Mouse (Mus musculus) intestine, embryonic 15.5 days (tissue): ENCODE measurements at regions not wholly inside any gene's neighbourhood (a gene's known extent, or its start where the extent isn't known, plus 50 kb on each side); places are given as distances from the start of the nearest gene placed in this dataset.

Source experiments
- ATAC-seq: fragments of 200-750 bp; cut with Nextera tagmentation; 2 replicates; pipeline ENCODE4 v1.8.0; 2017; ENCODE audit warnings: moderate TSS enrichment, moderate library complexity
- H3K27ac ChIP-seq: fragments of 300-500 bp; sonication (generic); 2 replicates; pipeline ENCODE4 v1.5.1; 2015; ENCODE audit warnings: mild to moderate bottlenecking, inconsistent platforms
- H3K27me3 ChIP-seq: fragments of 300-500 bp; sonication (generic); replicated peaks from 2 replicates; pipeline ENCODE4 v1.6.1; 2015; ENCODE audit warnings: inconsistent platforms
- H3K36me3 ChIP-seq: fragments of 300-500 bp; sonication (generic); 2 replicates; pipeline ENCODE4 v1.6.1; 2015; ENCODE audit warnings: inconsistent platforms
- H3K4me1 ChIP-seq: fragments of 300-500 bp; sonication (generic); replicated peaks from 2 replicates; pipeline ENCODE4 v1.6.1; 2015; ENCODE audit warnings: inconsistent platforms
- H3K4me2 ChIP-seq: fragments of 300-500 bp; sonication (generic); replicated peaks from 2 replicates; pipeline ENCODE4 v1.6.1; 2015; ENCODE audit warnings: mild to moderate bottlenecking, inconsistent platforms
- H3K4me3 ChIP-seq: fragments of 300-500 bp; sonication (generic); replicated peaks from 2 replicates; pipeline ENCODE4 v1.5.1; 2015; ENCODE audit warnings: inconsistent platforms
- H3K9ac ChIP-seq: fragments of 300-500 bp; sonication (generic); 2 replicates; pipeline ENCODE4 v1.6.1; 2015; ENCODE audit warnings: inconsistent platforms
- H3K9me3 ChIP-seq: fragments of 300-500 bp; sonication (generic); 2 replicates; pipeline ENCODE4 v1.6.1; 2016; ENCODE audit warnings: inconsistent platforms
- WGBS: fragments of 180-500 bp; shearing (Covaris S2); methylation state at CpG from one replicate; pipeline ENCODE4 v1.1.7; 2015; 5-methylcytosine and 5-hydroxymethylcytosine counted together

DNA sequence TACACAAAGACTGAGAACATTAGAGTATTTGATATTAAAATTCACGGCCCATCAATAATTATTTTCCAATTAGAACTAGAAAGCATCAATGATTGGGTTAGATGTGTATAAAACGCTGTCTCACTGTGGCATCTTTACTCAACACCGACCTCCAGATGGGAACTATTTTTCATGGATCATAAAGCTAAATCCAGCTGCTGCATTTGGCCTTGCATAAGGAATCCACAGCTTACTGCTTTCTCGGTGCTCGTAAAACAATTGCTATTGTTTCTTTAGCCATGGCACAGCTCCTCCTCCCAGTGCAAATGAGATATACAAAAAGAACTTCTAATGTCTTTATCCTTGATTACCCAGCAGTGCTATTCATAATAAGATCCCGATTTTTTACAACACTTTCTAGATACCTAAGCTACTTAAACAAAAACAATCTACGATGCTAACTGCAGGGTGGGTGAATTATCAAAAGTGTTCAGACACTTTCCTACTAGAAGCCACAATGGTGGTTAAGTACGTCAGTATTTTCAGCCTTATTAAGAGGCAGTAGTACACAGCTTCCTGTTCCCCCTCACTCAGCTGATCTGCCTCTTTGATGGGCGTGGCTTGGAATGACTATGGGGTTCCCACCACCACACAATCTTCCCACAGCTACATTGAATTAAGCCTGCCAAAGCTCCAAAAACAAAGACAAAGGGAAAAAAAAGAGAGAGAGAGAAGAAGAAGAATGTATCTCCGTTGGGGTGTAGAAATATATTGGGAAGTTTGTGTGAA is 134.4 kb upstream of the Zic4 start:
- Histone ChIP-seq H3K4me1 (no peaks in the 10 kb centered on the region), H3K36me3 (no peaks in the 10 kb centered on the region), H3K9me3 (no peaks in the 10 kb centered on the region), H3K27me3 (no peaks in the 10 kb centered on the region), H3K9ac (no peak overlapping the region), H3K4me3 (no peak overlapping the region), H3K4me2 (no peak overlapping the region), H3K27ac (no peak overlapping the region)
- no peak for ATAC-seq
- WGBS: 50% methylated on average over 10 of the region's 10 CpGs

DNA sequence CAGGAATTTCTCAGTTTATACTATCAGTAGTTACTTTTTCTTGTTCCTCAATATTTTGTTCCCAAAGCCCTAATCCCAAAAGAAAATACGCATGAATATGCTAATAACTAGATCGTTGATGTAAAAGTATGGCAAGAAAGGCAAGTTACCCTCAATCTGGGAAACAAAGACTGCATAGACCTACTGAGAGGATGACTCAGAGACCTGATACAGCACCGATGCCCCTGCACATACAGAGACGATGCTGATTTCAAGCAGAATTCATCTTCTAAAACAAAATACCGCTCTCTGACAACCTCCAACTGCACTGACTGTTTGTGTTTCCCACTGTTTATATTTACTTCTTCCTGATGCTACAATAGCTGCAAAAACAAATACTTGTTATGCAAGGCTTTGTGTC is 133.7 kb upstream of the Zic4 start:
- no peaks in the 10 kb centered on the region for H3K36me3 ChIP-seq
- H3K27me3 ChIP-seq: no peaks in the 10 kb centered on the region
- no peak overlapping the region for H3K9ac ChIP-seq
- H3K27ac ChIP-seq: no peak overlapping the region
- no peaks in the 10 kb centered on the region for H3K9me3 ChIP-seq
- WGBS: 68% methylated on average over 5 of the region's 5 CpGs
- H3K4me1 ChIP-seq: no peaks in the 10 kb centered on the region
- H3K4me3 ChIP-seq: no peak overlapping the region
- no peak overlapping the region for H3K4me2 ChIP-seq
- ATAC-seq: no peak

DNA sequence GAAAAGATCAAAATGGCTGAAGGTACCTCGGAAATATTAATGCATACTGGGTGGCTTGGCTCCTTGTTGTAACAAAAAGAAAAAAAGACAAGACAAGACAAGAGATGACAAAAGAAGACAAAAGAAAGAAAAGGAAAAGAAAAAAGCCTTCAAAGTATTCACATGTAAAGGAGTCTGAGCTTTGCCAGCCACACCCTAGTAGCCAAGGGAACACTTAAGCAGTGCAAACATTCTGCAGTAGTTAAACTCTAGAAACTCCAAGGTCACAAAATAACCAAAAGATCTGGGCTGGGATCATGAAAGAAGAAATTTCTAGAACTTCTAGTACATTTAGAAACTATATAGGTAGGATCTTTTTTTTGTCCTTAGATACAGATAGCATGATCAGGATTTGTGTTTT is 108.3 kb upstream of the Zic4 start:
- no peaks in the 10 kb centered on the region for H3K27me3 ChIP-seq
- 77% methylated on average over 1 of the region's 1 CpGs for WGBS
- no peaks in the 10 kb centered on the region for H3K4me1 ChIP-seq
- no peak overlapping the region for H3K9ac ChIP-seq
- no peak overlapping the region for H3K27ac ChIP-seq
- no peaks in the 10 kb centered on the region for H3K36me3 ChIP-seq
- H3K9me3 ChIP-seq: no peaks in the 10 kb centered on the region
- ATAC-seq: no peak
- H3K4me2 ChIP-seq: no peak overlapping the region
- no peak overlapping the region for H3K4me3 ChIP-seq

DNA sequence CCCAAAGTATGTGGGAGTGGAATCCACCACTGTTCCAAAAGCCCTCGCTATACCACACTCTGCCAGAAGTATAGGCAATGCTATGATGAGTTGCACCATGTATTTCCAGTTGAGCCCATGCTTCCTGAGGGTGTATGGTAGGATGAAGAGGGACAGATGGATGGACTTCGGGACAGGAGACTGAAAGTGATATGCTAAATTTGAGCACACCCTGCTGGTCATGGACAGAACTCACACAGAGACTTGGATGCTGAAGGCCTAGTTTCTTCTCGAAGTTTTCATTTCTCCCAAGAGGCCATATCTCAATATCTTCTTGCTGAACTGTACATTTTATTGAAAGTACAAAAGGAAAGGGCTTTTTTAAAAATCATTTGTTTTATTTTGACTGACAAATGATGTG is 70.9 kb upstream of the Zic4 start:
- H3K36me3 ChIP-seq: no peaks in the 10 kb centered on the region
- no peak overlapping the region for H3K4me3 ChIP-seq
- no peaks in the 10 kb centered on the region for H3K4me1 ChIP-seq
- 70% methylated on average over 3 of the region's 3 CpGs for WGBS
- H3K9me3 ChIP-seq: no peaks in the 10 kb centered on the region
- ATAC-seq: no peak
- H3K27me3 ChIP-seq: no peaks in the 10 kb centered on the region
- H3K4me2 ChIP-seq: no peak overlapping the region
- H3K27ac ChIP-seq: no peak overlapping the region
- no peak overlapping the region for H3K9ac ChIP-seq
